Mouse (Mus musculus) megakaryocyte, embryonic 14.5 days (primary cell): ENCODE results near the gene Gm12184.

Source experiments
- FLI1 ChIP-seq: IDR thresholded peaks from 2 replicates; pipeline ENCODE4 v1.6.1; 2012; ENCODE audit warnings: low read length, inconsistent platforms, mixed read lengths
- GATA1 ChIP-seq: IDR thresholded peaks from 3 replicates; pipeline ENCODE4 v1.6.1; 2012; ENCODE audit warnings: mixed read lengths, low read length, inconsistent platforms, borderline replicate concordance

- TF ChIP-seq GATA1: no peak
- no peak for TF ChIP-seq FLI1
Observed at GRCm38 (mm10) chr11:48782243-48782642, 44.2 kb downstream of the Gm12184 start.
